Mouse (Mus musculus) liver, adult (tissue): Measurements from ENCODE around the gene Ryr3.

Experiments
- GATA4 ChIP-seq: IDR thresholded peaks from 2 replicates; pipeline ENCODE4 v1.6.1; 2014; ENCODE audit warnings: mild to moderate bottlenecking, low read length; ENCODE audit not compliant: insufficient replicate concordance

The Ryr3 gene

GRCm38 (mm10) chr2:113216746-113217461 is at the start of gene Ryr3:
Ryr3 (minus strand) TSS chr2:113217096.
- no peak for TF ChIP-seq GATA4

GRCm38 (mm10) chr2:113238871-113239270 is 22.0 kb upstream of the Ryr3 start:
- no peak for TF ChIP-seq GATA4

GRCm38 (mm10) chr2:113236993-113237392 is 20.1 kb upstream of the Ryr3 start:
- no peak for TF ChIP-seq GATA4

GRCm38 (mm10) chr2:113234559-113234958 is 17.7 kb upstream of the Ryr3 start:
- TF ChIP-seq GATA4: no peak

GRCm38 (mm10) chr2:113233356-113233755 is 16.5 kb upstream of the Ryr3 start:
- TF ChIP-seq GATA4: no peak

- no peak for TF ChIP-seq GATA4
Observed at GRCm38 (mm10) chr2:113216105-113216745, 671 bp downstream of the Ryr3 start.

GRCm38 (mm10) chr2:113210023-113210422 is 6.9 kb downstream of the Ryr3 start:
- no peak for TF ChIP-seq GATA4

- TF ChIP-seq GATA4: no peak
Observed at GRCm38 (mm10) chr2:113209263-113209662, 7.6 kb downstream of the Ryr3 start.

- TF ChIP-seq GATA4: no peak
Observed at GRCm38 (mm10) chr2:113202857-113203256, 14.0 kb downstream of the Ryr3 start.

- no peak for TF ChIP-seq GATA4
Observed at GRCm38 (mm10) chr2:113199030-113199679, 17.7 kb downstream of the Ryr3 start.

GRCm38 (mm10) chr2:113187158-113187557 is 29.7 kb downstream of the Ryr3 start:
- TF ChIP-seq GATA4: no peak

- no peak for TF ChIP-seq GATA4
Observed at GRCm38 (mm10) chr2:113181701-113182100, 35.2 kb downstream of the Ryr3 start.

GRCm38 (mm10) chr2:113178047-113178446 is 38.8 kb downstream of the Ryr3 start:
- TF ChIP-seq GATA4: no peak

- TF ChIP-seq GATA4: no peak
Observed at GRCm38 (mm10) chr2:113176337-113176736, 40.6 kb downstream of the Ryr3 start.

GRCm38 (mm10) chr2:113168096-113168495 is 48.8 kb downstream of the Ryr3 start:
- TF ChIP-seq GATA4: no peak

GRCm38 (mm10) chr2:113161494-113161893 is 55.4 kb downstream of the Ryr3 start:
- TF ChIP-seq GATA4: no peak
